Mouse (Mus musculus) inflammation-experienced regulatory T-cells (primary cell): Measurements from ENCODE around the gene Defb3. TPM values are rescaled to one million over a fixed set of nuclear protein-coding genes. Genes with fewer than 3 reads are reported as not detected.

Source experiments
- polyA plus RNA-seq, 2 experiments: library from polyadenylated mRNA; unstranded; fragments of 100-300 nt; shearing (Covaris generic); gene quantifications; one replicate each; pipeline ENCODE4 v1.2.1; 2017

Gene Defb3
- not detected for polyA plus RNA-seq

GRCm38 (mm10) chr8:19293060-19293459 lies at the start of gene Defb3:
Defb3 (plus strand) TSS chr8:19293360.

GRCm38 (mm10) chr8:19247280-19247679 lies 45.9 kb upstream of the Defb3 start, which contains the start of gene Defb5:
Defb5 (plus strand) TSS chr8:19247580.

Other genes with a start within 250 kb of the Defb3 start
- not detected for gene Defb39, start 228.6 kb upstream of the Defb3 start, polyA plus RNA-seq
- gene Defb12, start 178.5 kb upstream of the Defb3 start, polyA plus RNA-seq: under 1 TPM in 1 of 2 experiments, not detected in 1; 0.20 TPM
- gene Defb34, start 169.6 kb upstream of the Defb3 start, polyA plus RNA-seq: not detected
- gene Gm45826, start 152.6 kb upstream of the Defb3 start, polyA plus RNA-seq: not detected
- not detected for gene Defb14, start 99.0 kb upstream of the Defb3 start, polyA plus RNA-seq
- not detected for gene Defb4, start 94.7 kb upstream of the Defb3 start, polyA plus RNA-seq
- gene Defb6, start 67.9 kb upstream of the Defb3 start, polyA plus RNA-seq: not detected
- not detected for gene Defb46, start 53.4 kb upstream of the Defb3 start, polyA plus RNA-seq
- gene Defb5, start 45.8 kb upstream of the Defb3 start, polyA plus RNA-seq: not detected
- not detected for gene Defb8, start 154.2 kb downstream of the Defb3 start, polyA plus RNA-seq
- 1 to 10 TPM in 1 of 2 experiments, not detected in 1; 2.5 TPM for gene Defb7, start 201.7 kb downstream of the Defb3 start, polyA plus RNA-seq